Mouse (Mus musculus) liver, embryonic 11.5 days (tissue): ENCODE results near the gene D430041D05Rik. TPM values are rescaled to one million over a fixed set of nuclear protein-coding genes. Genes with fewer than 3 reads are reported as not detected.

ENCODE experiments used
- ATAC-seq: fragments of 200-750 bp; cut with Nextera tagmentation; replicated peaks from 2 replicates; pipeline ENCODE4 v1.8.0; 2017; ENCODE audit warnings: moderate number of reproducible peaks, mild to moderate bottlenecking, moderate TSS enrichment, moderate library complexity; ENCODE audit not compliant: low FRiP score
- DNase-seq: peaks from one replicate; pipeline ENCODE4 v3.0.0-alpha.2; 2017; ENCODE audit warnings: low spot score
- H3K27ac ChIP-seq: fragments of 300-500 bp; sonication (generic); 2 replicates; pipeline ENCODE4 v1.5.1; 2014; ENCODE audit warnings: mild to moderate bottlenecking, low read depth, low read length, control low read depth
- H3K27me3 ChIP-seq: fragments of 300-500 bp; sonication (generic); replicated peaks from 2 replicates; pipeline ENCODE4 v1.6.1; 2014; ENCODE audit warnings: low read length, mixed read lengths; ENCODE audit not compliant: control insufficient read depth, insufficient read depth
- H3K36me3 ChIP-seq: fragments of 300-500 bp; sonication (generic); 2 replicates; pipeline ENCODE4 v1.6.1; 2014; ENCODE audit warnings: mild to moderate bottlenecking, low read length, moderate library complexity, mixed read lengths; ENCODE audit not compliant: control insufficient read depth, insufficient read depth
- H3K4me1 ChIP-seq: fragments of 300-500 bp; sonication (generic); replicated peaks from 2 replicates; pipeline ENCODE4 v1.6.1; 2014; ENCODE audit warnings: low read length, mixed read lengths; ENCODE audit not compliant: control insufficient read depth, insufficient read depth
- H3K4me2 ChIP-seq: fragments of 300-500 bp; sonication (generic); 2 replicates; pipeline ENCODE4 v1.6.1; 2014; ENCODE audit warnings: mild to moderate bottlenecking, control low read depth, moderate library complexity
- H3K4me3 ChIP-seq: fragments of 300-500 bp; sonication (generic); 2 replicates; pipeline ENCODE4 v1.5.1; 2014; ENCODE audit warnings: low read depth, low read length, control low read depth
- H3K9ac ChIP-seq: fragments of 300-500 bp; sonication (generic); 2 replicates; pipeline ENCODE4 v1.6.1; 2014; ENCODE audit warnings: low read depth, low read length, control low read depth
- H3K9me3 ChIP-seq: fragments of 300-500 bp; sonication (generic); 2 replicates; pipeline ENCODE4 v1.6.1; 2016; ENCODE audit warnings: low read length, inconsistent platforms, mixed read lengths; ENCODE audit not compliant: control insufficient read depth
- WGBS: fragments of 180-500 bp; shearing (Covaris S2); extraction: QIAGEN DNeasy Blood & Tissue Kit; methylation state at CpG from one replicate; pipeline ENCODE4 v1.1.7; 2014; 5-methylcytosine and 5-hydroxymethylcytosine counted together
- polyA plus RNA-seq: library from polyadenylated mRNA; unstranded; fragments of >200 nt; fragmentation: Nextera tagmentation; extraction: Ambion mirVana; gene quantifications from 2 replicates; pipeline ENCODE4 v1.2.1, GENCODE M21; 2014

Gene D430041D05Rik
- polyA plus RNA-seq, 1 experiment from 2014 or later = 0.16 TPM

DNA sequence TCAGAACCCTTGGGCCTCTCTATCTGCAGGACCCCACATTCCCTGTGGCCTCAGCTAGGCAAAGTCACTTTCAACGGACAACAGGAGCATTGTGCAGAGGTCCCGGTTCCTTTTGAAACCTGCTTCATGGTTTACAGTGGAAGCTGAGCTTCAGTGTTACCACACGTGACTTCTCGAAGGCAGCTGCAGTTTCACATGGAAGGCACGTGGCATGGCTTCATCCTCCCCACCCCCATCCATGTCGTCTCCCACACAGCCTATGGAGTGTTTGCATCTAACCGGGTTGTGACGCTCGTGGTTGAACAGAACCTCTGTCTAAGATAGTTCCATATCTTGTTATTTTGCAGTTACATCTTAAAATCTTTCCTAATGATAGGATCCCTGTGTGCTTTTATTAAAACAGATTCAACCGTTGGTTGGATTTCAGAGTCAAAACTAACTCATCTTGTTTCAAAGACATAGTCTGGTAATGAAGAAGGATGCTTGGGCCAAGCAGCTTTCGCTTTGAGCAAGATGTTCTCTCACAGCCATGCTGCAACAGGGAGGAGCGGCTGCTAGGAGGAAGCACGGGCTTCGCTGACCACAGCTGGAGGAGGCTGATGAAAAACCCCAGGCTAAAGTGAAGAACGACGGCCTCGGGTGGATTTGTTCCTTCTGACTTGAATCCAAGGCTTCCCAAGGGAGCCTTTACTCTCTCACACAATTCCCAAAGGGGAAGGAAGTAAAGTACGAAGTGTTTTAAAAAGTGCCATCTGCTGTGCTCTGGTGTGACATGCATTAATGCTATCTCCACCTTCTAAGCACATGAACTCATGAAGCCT, 149.7 kb downstream of the D430041D05Rik start:
- no peak overlapping the region for H3K27ac ChIP-seq
- H3K27me3 ChIP-seq = no peaks in the 10 kb centered on the region
- 76% methylated on average over 18 of the region's 18 CpGs for WGBS
- H3K9me3 ChIP-seq = no peaks in the 10 kb centered on the region
- no peak overlapping the region for H3K4me2 ChIP-seq
- H3K36me3 ChIP-seq = no peaks in the 10 kb centered on the region
- ATAC-seq (no peak), DNase-seq (no peak)
- no peak overlapping the region for H3K9ac ChIP-seq
- no peak overlapping the region for H3K4me3 ChIP-seq
- H3K4me1 ChIP-seq = no peaks in the 10 kb centered on the region

DNA sequence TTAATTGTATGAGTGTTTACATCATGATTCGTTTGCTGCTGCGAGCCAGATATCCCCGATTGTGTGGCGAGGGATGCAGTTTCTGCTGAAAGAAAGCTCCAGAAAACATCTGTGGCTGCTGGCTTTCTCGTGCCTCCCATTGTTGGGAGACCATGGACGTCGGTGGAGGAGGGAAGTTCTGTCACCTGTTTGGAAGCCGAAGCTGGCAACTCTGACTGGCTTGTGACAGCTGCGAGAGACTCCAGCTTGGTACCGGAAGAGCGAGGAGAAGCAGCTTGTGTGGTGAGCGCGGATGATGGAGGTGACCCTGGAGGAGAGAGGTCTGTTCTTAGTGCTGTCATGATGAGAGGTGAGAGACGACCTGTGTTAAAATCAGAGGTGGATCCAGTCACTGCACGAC, 154.2 kb downstream of the D430041D05Rik start:
- ATAC-seq (no peak), DNase-seq (no peak)
- H3K4me1 ChIP-seq = no peaks in the 10 kb centered on the region

DNA sequence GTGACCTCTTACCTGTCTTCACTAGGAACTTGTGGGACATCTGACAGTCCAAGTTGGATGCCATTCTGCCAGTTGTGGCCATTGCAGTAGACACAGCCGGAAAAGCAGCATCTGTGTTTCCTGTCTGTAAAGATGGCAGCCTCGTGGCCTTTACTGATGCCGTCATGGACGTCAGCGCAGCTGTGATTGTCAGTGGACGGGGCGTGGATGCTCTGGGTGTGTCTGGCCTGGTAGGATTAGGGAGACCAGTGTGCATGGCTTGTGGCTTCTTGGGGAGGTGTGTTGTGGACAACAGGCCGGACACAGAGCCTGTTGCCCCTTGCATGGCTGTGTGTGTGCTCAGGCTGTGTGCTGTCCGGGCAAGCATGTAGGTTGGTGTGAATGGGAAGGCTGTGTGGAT, 155.9 kb downstream of the D430041D05Rik start:
- WGBS = 84% methylated on average over 9 of the region's 9 CpGs
- Histone ChIP-seq H3K4me3 (no peak overlapping the region), H3K9ac (no peak overlapping the region), H3K9me3 (no peaks in the 10 kb centered on the region), H3K27me3 (no peaks in the 10 kb centered on the region), H3K4me1 (no peaks in the 10 kb centered on the region), H3K4me2 (no peak overlapping the region), H3K27ac (no peak overlapping the region), H3K36me3 (no peaks in the 10 kb centered on the region)
- DNase-seq (no peak), ATAC-seq (no peak)

More for the DNA sequence above, 154.2 kb downstream of the D430041D05Rik start:
- Histone ChIP-seq H3K36me3 (no peaks in the 10 kb centered on the region), H3K27me3 (no peaks in the 10 kb centered on the region), H3K4me2 (no peak overlapping the region), H3K4me3 (no peak overlapping the region), H3K9me3 (no peaks in the 10 kb centered on the region), H3K9ac (no peak overlapping the region), H3K27ac (no peak overlapping the region)
- 77% methylated on average over 15 of the region's 15 CpGs for WGBS

DNA sequence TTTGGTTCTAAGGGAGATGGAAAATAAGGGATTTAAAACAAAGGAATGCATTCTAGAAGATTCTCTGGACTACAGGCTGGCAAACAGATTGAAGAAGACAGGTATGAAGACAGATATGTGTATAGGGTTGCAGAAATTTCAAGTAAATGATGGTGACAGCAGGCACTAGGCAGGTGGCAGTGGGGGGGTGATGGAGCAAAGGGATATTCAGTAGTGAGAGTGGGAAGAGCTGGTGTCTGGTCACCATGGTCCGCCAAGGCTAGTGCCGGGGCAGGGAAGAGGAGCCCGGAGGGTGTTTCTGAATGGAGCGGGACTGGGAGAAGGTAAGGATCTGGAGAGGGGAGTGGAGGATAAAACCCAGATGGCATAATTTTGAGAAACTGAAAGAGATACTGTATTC, 157.5 kb downstream of the D430041D05Rik start:
- no peak for ATAC-seq
- H3K9ac ChIP-seq = no peak overlapping the region

DNA sequence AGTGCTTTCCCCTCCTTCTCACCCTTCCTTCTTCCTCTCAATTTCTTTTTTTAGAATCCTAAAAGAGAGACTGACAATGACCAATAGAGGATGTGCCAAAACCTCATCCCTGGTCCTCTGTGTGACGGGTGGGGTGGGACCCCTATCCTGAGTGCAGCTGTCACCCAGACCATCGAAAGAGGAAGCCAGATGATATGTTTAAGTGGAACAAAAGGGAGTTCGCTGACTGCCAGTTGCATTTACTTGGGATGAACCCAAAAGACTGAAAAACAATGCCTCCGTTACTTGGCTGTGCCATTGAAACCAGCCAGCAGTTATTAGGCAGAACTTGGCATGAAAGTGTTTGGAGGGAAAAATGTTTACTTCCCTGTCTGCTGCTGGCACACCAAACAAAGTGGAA, 159.2 kb downstream of the D430041D05Rik start:
- 53% methylated on average over 4 of the region's 4 CpGs for WGBS
- no peaks in the 10 kb centered on the region for H3K9me3 ChIP-seq
- no peak overlapping the region for H3K4me2 ChIP-seq
- H3K27ac ChIP-seq = no peak overlapping the region
- no peak overlapping the region for H3K9ac ChIP-seq
- DNase-seq (no peak), ATAC-seq (no peak)
- no peaks in the 10 kb centered on the region for H3K36me3 ChIP-seq
- H3K4me3 ChIP-seq = no peak overlapping the region
- no peaks in the 10 kb centered on the region for H3K4me1 ChIP-seq
- H3K27me3 ChIP-seq = no peaks in the 10 kb centered on the region

More for the DNA sequence above, 157.5 kb downstream of the D430041D05Rik start:
- no peak overlapping the region for H3K4me3 ChIP-seq
- no peaks in the 10 kb centered on the region for H3K27me3 ChIP-seq
- 92% methylated on average over 4 of the region's 4 CpGs for WGBS
- no peaks in the 10 kb centered on the region for H3K9me3 ChIP-seq
- H3K36me3 ChIP-seq = no peaks in the 10 kb centered on the region
- H3K4me2 ChIP-seq = no peak overlapping the region
- H3K4me1 ChIP-seq = no peaks in the 10 kb centered on the region
- no peak overlapping the region for H3K27ac ChIP-seq
- DNase-seq = no peak

DNA sequence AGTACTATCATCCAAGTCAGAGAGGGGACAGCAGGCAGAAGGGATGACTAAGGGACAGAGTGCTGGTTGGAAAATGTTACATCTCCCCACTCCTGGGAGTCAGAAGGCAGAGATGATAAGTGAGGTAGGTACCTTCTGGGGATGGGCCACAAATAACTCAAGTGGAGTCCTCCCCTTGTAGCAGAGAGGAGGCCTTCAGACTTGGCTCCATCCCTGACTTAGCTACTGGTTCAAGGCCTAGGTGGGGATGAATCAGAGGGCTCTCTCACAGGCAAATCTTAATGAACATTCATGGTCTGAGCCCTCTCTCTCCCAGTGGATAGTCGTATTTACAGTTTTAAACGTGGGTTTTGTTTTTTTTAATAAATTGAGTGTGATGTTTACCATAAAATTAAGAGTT, 161.0 kb downstream of the D430041D05Rik start:
- no peak for ATAC-seq
- DNase-seq = no peak
- H3K27me3 ChIP-seq = no peaks in the 10 kb centered on the region
- no peaks in the 10 kb centered on the region for H3K36me3 ChIP-seq
- H3K4me3 ChIP-seq = no peak overlapping the region
- no peaks in the 10 kb centered on the region for H3K4me1 ChIP-seq
- 70% methylated on average over 2 of the region's 2 CpGs for WGBS
- H3K27ac ChIP-seq = no peak overlapping the region
- no peak overlapping the region for H3K9ac ChIP-seq
- H3K4me2 ChIP-seq = no peak overlapping the region
- no peaks in the 10 kb centered on the region for H3K9me3 ChIP-seq

DNA sequence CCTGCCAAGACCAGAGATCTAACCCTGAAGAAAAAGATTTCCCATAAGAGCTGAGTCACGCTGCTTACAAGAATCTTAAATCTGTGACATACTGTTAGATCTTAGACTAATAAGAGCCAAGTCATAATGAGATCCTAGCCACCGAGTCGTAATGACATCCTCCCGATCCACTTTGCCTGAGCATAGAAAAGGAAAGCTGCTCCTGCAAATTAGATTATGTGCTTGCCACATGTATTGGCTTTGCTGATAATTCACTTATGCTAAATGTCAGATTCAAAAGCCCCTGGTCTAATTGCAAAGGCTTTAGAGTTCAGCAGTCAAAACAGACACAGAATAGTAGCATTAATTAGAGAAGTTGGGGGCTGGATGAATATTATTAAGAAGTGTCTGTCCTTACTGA, 164.0 kb downstream of the D430041D05Rik start:
- no peak for ATAC-seq

DNA sequence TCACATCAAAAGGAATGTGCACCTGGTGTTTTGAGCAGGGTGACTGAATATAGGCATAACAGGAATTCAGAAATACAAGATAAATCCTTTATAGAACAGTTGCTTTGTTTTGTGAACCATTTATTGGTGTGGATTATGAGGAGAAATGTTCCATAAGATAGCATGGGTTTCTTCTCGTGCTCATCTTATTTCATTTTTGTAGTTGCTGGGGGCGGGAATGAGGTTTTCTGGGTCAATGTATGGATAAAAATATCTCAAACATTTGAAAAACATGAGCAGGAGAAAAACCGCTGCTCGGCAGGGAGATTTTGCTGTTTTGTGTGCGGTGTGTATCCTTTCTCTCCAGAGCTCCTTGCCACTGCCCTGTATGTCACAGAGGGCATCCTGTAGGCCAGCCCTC, 168.8 kb downstream of the D430041D05Rik start:
- Histone ChIP-seq H3K4me1 (no peaks in the 10 kb centered on the region), H3K27me3 (no peaks in the 10 kb centered on the region), H3K36me3 (no peaks in the 10 kb centered on the region), H3K4me2 (no peak overlapping the region), H3K9me3 (no peaks in the 10 kb centered on the region), H3K27ac (no peak overlapping the region), H3K9ac (no peak overlapping the region), H3K4me3 (no peak overlapping the region)
- DNase-seq (no peak), ATAC-seq (no peak)
- 83% methylated on average over 5 of the region's 5 CpGs for WGBS

More for the DNA sequence above, 164.0 kb downstream of the D430041D05Rik start:
- no peaks in the 10 kb centered on the region for H3K9me3 ChIP-seq
- 84% methylated on average over 4 of the region's 4 CpGs for whole genome bisulfite sequencing
- H3K27ac ChIP-seq = no peak overlapping the region
- H3K4me2 ChIP-seq = no peak overlapping the region
- DNase-seq = no peak
- no peak overlapping the region for H3K9ac ChIP-seq
- no peaks in the 10 kb centered on the region for H3K36me3 ChIP-seq
- H3K27me3 ChIP-seq = no peaks in the 10 kb centered on the region
- no peak overlapping the region for H3K4me3 ChIP-seq
- H3K4me1 ChIP-seq = no peaks in the 10 kb centered on the region

DNA sequence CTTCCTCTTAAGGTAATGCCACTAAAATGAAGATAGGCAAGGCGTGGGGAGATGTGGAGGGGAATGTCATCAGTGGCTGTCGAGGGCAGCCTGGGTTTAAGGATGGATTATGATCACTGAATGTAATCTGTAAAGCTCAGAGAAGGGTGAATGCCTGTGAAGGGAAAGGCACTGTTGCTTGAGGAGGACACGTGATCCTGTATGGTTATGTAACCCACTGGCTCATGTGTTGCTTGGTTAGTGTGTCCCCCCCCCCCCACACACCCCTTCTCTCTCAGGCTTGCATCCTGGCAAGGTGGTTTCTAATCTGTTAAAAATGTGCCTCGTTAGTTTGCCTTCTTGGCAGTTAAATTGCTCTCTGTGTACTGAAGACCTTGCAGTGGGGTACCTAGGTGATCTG, 173.7 kb downstream of the D430041D05Rik start:
- Histone ChIP-seq H3K36me3 (no peaks in the 10 kb centered on the region), H3K9me3 (no peaks in the 10 kb centered on the region), H3K4me1 (no peaks in the 10 kb centered on the region), H3K9ac (no peak overlapping the region), H3K27ac (no peak overlapping the region), H3K4me3 (no peak overlapping the region), H3K27me3 (no peaks in the 10 kb centered on the region), H3K4me2 (no peak overlapping the region)
- WGBS = 61% methylated on average over 4 of the region's 4 CpGs
- no peak for ATAC-seq
- DNase-seq = no peak
